Mouse (Mus musculus) layer of hippocampus, postnatal 25 days (tissue): ENCODE measurements around the gene Zmym4. TPM values are rescaled to one million over a fixed set of nuclear protein-coding genes. Genes with fewer than 3 reads are reported as not detected.
"Not testable (repeated sequence)": the region's sequence is repeated elsewhere in the genome, so short reads cannot be mapped to it uniquely, and the experiment has no call there.

Experiments
- DNase-seq, 2 experiments: peaks; one replicate each; pipeline ENCODE4 v3.0.0; 2022; ENCODE audit warnings: mixed read lengths in 2 of 2, low spot score in 1 of 2; ENCODE audit errors: extremely low spot score in 1 of 2
- total RNA-seq, 2 experiments: library from RNA; stranded (reverse); gene quantifications; 2 replicates each; pipeline ENCODE4 v1.2.3; 2021

The Zmym4 gene
- total RNA-seq, 2 experiments from 2014 or later = 44.1 to 45.5 TPM

DNA sequence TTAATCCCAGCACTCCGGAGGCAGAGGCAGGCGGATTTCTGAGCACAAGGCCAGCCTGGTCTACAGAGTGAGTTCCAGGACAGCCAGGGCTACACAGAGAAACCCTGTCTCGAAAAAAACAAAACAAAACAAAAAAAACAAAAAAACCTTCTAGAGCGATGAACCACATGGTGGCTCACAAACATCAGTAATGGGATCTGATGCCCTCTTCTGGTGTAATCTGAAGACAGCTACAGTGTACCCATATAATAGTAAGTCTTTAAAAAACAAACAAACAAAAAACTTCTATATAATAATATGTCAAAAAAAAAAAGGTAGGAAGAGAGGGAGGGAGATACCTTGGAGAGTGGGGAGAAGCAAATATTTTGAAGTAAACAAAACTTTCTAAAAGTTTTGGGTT, 17.1 kb downstream of the Zmym4 start:
- DNase-seq = not testable (repeated sequence)

- DNase-seq = no peak
Observed at GRCm38 (mm10) chr4:126943421-126943820, 24.5 kb downstream of the Zmym4 start.

GRCm38 (mm10) chr4:126942846-126943245, 25.1 kb downstream of the Zmym4 start:
- DNase-seq = no peak

- DNase-seq = no peak
Observed at GRCm38 (mm10) chr4:126927701-126928100, 40.2 kb downstream of the Zmym4 start.

GRCm38 (mm10) chr4:126889879-126890278, 78.1 kb downstream of the Zmym4 start:
- DNase-seq = no peak

GRCm38 (mm10) chr4:126885953-126886352, 82.0 kb downstream of the Zmym4 start:
- DNase-seq = no peak

GRCm38 (mm10) chr4:126883602-126884001, 84.3 kb downstream of the Zmym4 start:
- DNase-seq = no peak

GRCm38 (mm10) chr4:126879560-126880275, 88.2 kb downstream of the Zmym4 start:
- DNase-seq = no peak

- DNase-seq = no peak
Observed at GRCm38 (mm10) chr4:126872717-126873116, 95.2 kb downstream of the Zmym4 start.

DNA sequence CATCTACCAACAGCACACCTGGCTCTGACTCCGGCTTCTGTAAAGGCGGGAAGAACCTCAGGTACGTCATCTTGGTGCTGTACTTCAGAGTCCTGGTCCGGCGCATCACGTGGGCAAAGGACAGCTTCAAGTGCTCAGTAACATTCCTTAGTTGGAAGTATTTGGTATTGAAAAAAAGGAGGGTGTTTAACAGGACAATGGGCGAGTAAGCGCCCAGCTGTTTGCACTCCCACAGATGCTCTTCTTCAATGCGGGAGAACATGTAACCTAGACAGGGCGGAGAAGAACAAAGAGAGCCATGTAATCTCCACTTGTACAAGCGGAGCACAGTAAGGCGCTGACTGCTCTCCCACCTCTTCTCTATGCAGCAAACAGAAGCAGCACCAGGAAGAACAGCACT, 99.2 kb downstream of the Zmym4 start:
- DNase-seq = no peak

DNA sequence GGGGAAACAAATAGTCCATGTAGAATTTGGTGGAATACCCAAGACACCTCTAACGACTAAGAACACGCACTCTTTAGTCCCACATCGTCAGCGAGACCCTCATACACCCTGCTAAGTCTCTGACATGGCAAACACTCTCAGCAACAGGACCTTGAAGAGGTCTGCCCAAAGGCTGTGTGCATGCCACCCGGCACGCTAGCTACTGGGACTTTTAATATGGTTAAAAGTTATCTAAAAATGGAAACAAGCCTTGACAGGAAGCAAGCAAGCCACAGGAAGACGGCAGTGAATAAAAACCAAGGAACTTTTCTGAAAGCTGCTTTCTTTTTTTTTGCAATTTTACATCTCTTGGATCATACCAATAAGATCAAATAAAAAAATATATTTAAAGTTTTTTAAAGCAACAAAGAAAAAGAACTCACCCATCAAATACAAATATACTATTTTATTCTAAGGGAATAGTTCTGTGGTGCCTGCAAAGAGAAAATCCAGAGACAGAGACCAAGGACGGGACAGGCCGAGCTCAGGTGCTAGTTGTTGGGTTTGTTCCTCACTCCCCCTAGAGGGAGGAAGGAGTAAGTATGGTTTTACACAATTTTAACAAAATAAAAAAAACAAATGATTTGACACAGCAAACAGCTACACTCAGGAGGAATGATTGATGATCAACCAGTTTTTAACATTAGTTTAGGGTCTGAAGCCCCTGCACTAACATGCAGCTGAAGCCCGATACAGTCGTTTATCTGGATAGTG, 106.2 kb downstream of the Zmym4 start:
- no peak for DNase-seq

DNA sequence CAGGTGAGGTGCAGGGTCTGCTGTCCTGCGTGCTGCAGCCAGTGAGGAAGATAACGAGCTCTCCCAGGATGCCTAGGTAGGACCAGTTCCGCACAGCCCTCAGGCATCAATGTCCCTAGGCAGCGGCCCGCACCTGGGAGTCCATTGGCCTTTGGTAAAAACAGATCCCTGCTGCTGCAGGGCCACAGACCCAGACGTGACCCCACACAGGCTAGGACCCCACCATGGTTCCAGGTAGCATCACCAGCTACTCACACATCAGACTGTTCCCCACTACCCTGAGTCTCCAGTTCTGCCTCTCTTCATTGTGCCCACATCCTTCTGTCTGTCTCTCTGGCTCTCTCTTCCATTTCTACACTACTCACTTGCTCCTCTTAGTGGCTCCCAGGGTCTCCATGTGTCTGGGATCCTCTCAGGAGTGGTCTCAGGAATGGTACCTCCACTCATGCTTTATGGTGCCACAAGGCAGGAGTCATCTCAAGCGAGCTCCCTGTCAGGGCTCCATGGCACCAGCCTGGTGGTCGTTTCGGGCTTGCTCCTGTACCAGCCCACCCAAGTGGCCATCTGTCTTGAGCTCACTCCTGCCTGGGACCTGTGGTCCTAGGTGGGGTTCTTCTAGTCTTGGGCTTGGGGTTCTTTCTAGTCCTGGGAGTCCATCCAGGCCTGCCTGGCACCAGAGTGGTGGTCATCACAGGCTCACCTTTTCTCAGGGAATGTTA, 107.5 kb downstream of the Zmym4 start:
- DNase-seq = no peak

GRCm38 (mm10) chr4:126852971-126853370, 115.0 kb downstream of the Zmym4 start:
- no peak for DNase-seq

DNA sequence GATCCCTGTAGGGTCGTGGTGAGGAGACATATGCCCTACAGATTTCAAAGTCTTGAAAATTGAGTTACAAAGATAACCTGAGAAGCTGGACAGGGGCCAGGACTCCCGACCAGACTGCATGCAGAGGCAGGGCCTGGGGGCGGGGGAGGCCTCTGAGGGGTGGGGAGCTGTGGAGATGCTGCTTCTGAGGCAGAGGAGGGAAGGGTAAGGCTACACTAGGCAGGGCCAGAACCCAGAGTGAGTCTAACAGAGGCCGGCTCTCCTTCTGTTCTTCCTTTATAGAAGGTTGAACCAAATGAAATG, 117.2 kb downstream of the Zmym4 start:
- DNase-seq = no peak

- no peak for DNase-seq
Observed at GRCm38 (mm10) chr4:126850019-126850777, 117.7 kb downstream of the Zmym4 start.

GRCm38 (mm10) chr4:126846971-126847370, 121.0 kb downstream of the Zmym4 start:
- no peak for DNase-seq

- DNase-seq = no peak
Observed at GRCm38 (mm10) chr4:126845664-126846063, 122.3 kb downstream of the Zmym4 start.

DNA sequence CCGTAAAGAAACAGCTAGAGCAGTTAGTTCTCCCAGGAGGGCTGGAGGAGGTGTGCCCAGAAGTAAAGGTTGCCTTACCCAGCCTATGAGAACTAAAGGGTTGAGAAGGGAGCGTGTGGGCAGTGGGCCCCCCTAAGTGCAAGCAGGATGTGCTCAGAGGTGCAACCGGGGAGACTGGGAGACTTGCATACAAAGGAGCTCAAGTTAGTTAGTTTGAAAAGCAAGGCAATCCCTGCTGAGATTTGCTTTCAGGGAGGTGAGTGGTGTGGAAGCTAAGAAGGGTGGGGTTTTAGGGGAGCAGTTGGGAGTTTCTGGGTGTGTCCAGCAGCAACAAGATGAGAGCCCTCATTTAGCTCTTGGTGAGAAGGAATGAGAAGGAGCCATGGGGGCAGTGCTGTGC, 125.0 kb downstream of the Zmym4 start:
- no peak for DNase-seq

GRCm38 (mm10) chr4:126840996-126841560, 126.9 kb downstream of the Zmym4 start:
- no peak for DNase-seq

DNA sequence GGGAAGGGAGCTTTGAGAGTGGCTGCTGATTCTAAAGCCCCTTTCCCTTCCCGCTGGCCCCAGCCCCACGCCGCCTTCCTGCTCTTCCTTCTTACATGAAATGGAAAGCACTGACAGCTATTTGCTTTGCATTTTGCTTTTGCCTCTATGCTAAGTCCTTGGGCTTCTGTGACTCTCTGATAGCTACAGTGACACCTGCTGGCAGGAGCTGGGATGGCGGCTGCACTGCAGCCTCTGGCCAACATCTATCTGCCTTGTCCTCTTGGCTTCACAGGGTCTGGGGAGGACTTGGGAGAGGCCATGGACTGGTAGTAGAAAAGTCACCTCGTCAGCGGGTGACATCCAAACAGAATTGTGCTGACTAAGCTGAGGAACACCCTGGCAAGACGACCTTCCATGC, 128.1 kb downstream of the Zmym4 start:
- peak; percentile 93 to 98 for DNase-seq
